Mouse (Mus musculus) limb, embryonic 12.5 days (tissue): ENCODE data around the gene Tnfsf12. TPM values are rescaled to one million over a fixed set of nuclear protein-coding genes. Genes with fewer than 3 reads are reported as not detected.

Experiments
- ATAC-seq: fragments of 200-750 bp; cut with Nextera tagmentation; 2 replicates; pipeline ENCODE4 v1.8.0; 2017; ENCODE audit warnings: low read depth, moderate TSS enrichment; ENCODE audit not compliant: insufficient number of reproducible peaks, insufficient read depth, low FRiP score, low TSS enrichment
- H3K27ac ChIP-seq: fragments of 300-500 bp; sonication (generic); 2 replicates; pipeline ENCODE4 v1.5.1; 2016; ENCODE audit warnings: mild to moderate bottlenecking, moderate library complexity
- H3K27me3 ChIP-seq: fragments of 300-500 bp; sonication (generic); 2 replicates; pipeline ENCODE4 v1.6.1; 2016; ENCODE audit warnings: mild to moderate bottlenecking, moderate library complexity
- H3K36me3 ChIP-seq: fragments of 300-500 bp; sonication (generic); 2 replicates; pipeline ENCODE4 v1.6.1; 2016; ENCODE audit warnings: mild to moderate bottlenecking, moderate library complexity
- H3K4me1 ChIP-seq: fragments of 300-500 bp; sonication (generic); replicated peaks from 2 replicates; pipeline ENCODE4 v1.6.1; 2016
- H3K4me2 ChIP-seq: fragments of 300-500 bp; sonication (generic); 2 replicates; pipeline ENCODE4 v1.6.1; 2016; ENCODE audit warnings: mild to moderate bottlenecking, moderate library complexity
- H3K4me3 ChIP-seq: fragments of 300-500 bp; sonication (generic); replicated peaks from 2 replicates; pipeline ENCODE4 v1.5.1; 2016; ENCODE audit warnings: mild to moderate bottlenecking
- H3K9ac ChIP-seq: fragments of 300-500 bp; sonication (generic); replicated peaks from 2 replicates; pipeline ENCODE4 v1.6.1; 2016; ENCODE audit warnings: mild to moderate bottlenecking, moderate library complexity
- H3K9me3 ChIP-seq: fragments of 300-500 bp; sonication (generic); 2 replicates; pipeline ENCODE4 v1.6.1; 2016; ENCODE audit warnings: mild to moderate bottlenecking, moderate library complexity
- whole genome bisulfite sequencing: fragments of 180-500 bp; shearing (Covaris S2); methylation state at CpG from one replicate; pipeline ENCODE4 v1.1.7; 2016; 5-methylcytosine and 5-hydroxymethylcytosine counted together
- polyA plus RNA-seq: library from polyadenylated mRNA; unstranded; fragments of >200 nt; fragmentation: Nextera tagmentation; extraction: Ambion mirVana; gene quantifications from 2 replicates; pipeline ENCODE4 v1.2.1, GENCODE M21; 2016

Tnfsf12 gene
- polyA plus RNA-seq, 1 experiment from 2014 or later: 2.2 TPM

DNA sequence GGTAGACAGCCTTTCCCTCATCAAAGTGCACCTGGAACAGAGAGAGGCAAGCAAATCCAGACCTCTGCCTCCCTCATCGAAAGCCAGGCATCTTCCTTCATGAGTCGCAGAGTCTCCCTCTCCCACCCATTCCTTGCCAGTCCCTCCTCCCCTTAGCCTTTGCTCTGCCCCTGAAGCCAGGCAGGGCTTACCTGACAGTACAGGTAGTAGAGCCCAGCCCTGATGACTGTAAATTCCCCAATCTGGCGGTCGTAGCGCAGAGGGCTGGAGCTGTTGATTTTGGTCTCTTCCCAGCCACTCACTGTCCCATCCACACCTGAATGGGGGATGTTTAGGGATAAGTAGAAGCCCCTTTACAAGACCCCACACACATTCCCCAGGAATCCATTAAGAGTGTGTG lies 8.6 kb downstream of the Tnfsf12 start:
- no peak for ATAC-seq
- Histone ChIP-seq H3K4me1 (peaks cover 20% of the 10 kb centered on the region), H3K4me3 (no peak overlapping the region), H3K27ac (no peak overlapping the region), H3K9me3 (no peaks in the 10 kb centered on the region), H3K4me2 (peak overlapping the region; percentile 2; the same call in 1 of the 2 replicates), H3K9ac (no peak overlapping the region), H3K36me3 (no peaks in the 10 kb centered on the region), H3K27me3 (no peaks in the 10 kb centered on the region)
- WGBS: 47% methylated on average over 5 of the region's 5 CpGs

DNA sequence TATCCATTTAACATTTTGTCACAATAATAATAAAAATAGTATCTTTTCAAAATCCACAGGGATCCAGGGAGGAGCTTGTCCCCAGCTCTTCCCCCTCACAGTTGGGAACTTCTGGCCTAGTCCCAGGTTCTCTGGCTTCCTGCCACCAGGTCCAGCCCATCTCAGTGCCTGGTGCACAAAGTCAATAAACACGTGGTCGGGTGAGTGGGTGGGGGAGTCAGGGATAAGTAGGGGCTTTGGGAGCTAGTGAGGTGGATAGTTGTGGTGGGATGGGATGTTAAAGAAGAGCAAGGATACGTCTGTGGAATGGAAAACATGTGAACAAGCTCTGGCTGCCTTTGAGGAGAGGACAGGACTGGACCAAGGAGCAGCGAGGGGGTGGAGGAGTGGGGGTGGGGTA lies 9.3 kb downstream of the Tnfsf12 start:
- H3K27me3 ChIP-seq: no peaks in the 10 kb centered on the region
- H3K9me3 ChIP-seq: no peaks in the 10 kb centered on the region
- H3K36me3 ChIP-seq: no peaks in the 10 kb centered on the region
- 15% methylated on average over 4 of the region's 4 CpGs for WGBS
- H3K9ac ChIP-seq: no peak overlapping the region; the same call in 1 of the 2 replicates
- H3K27ac ChIP-seq: no peak overlapping the region
- no peak for ATAC-seq
- H3K4me3 ChIP-seq: no peak overlapping the region
- 0 out of 2 replicates have a peak overlapping the region, but pooled peaks have one; percentile 2 for H3K4me2 ChIP-seq
- H3K4me1 ChIP-seq: peaks cover 20% of the 10 kb centered on the region

DNA sequence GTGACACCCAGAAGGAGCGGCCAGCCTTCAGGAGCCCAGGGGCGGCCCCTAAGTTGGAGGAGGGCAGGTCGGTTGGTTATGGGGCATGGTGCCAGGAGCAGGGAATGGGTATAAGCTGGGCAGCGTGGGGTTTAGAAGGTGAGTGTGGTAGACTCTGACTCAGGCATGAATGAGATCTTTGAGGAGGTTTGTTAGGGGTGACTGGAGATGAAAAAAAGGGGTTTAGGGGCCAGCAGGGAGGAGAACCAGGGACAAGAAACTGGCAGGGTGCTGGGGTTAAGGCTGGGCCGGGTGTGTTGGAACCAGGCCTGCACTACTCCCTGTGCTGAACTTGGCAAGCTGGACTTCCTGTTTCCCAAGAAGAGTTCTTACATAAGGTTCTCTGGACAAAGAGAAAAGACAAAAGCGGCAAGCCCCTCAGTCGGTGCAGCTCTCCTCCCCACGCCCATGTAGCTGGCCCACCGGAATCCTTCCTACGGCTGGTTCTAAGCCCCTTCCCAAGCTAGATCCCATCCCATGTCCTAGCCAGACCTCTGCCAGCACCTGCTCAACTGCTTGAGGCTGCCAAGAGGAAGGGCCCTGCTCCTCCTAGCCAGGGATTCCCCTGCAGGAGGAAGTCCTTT lies 10.0 kb downstream of the Tnfsf12 start, which contains the start of gene Tnfsf13:
Tnfsf13 (minus strand) TSS at position 259 of the 623 bp plus-strand sequence.
- Histone ChIP-seq H3K27me3 (no peaks in the 10 kb centered on the region), H3K4me3 (no peak within 1 kb of the TSS; the same call in 1 of the 2 replicates), H3K27ac (0 out of 2 replicates have a peak within 1 kb of the TSS, but pooled peaks have one; percentile 14), H3K4me1 (peaks cover 26% of the 10 kb centered on the region), H3K4me2 (0 out of 2 replicates have a peak within 1 kb of the TSS, but pooled peaks have one; percentile 2), H3K36me3 (no peaks in the 10 kb centered on the region; the same call in 1 of the 2 replicates), H3K9ac (peak within 1 kb of the TSS; percentile 13; the same call in 1 of the 2 replicates), H3K9me3 (no peaks in the 10 kb centered on the region)
- WGBS: 87% methylated on average over 10 of the region's 10 CpGs
- ATAC-seq: no peak

DNA sequence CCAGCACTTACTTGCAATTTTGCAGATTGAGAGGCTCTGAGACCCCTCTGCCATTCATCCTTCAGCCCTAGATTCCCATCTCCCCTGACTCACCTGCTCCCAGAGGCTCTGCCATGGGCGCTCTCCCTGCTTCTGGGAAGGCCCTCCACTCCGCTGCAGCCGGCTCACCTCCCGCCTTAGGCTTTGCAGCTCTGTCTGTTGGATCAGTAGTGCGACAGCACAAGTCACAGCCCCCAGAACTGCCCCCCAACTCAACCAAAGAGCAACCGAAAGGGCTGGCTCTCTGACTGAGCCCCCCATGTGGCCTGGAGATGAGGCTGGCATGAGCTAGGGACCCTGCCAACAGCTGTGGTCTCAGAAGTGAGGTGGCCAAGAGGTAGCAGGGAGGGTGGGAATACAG lies 10.7 kb downstream of the Tnfsf12 start:
- Histone ChIP-seq H3K36me3 (peaks cover 7% of the 10 kb centered on the region), H3K4me3 (no peak overlapping the region; the same call in 1 of the 2 replicates), H3K4me2 (no peak overlapping the region), H3K27ac (no peak overlapping the region), H3K9me3 (no peaks in the 10 kb centered on the region), H3K27me3 (no peaks in the 10 kb centered on the region), H3K4me1 (peaks cover 33% of the 10 kb centered on the region), H3K9ac (0 out of 2 replicates have a peak overlapping the region, but pooled peaks have one; percentile 13)
- whole genome bisulfite sequencing: 89% methylated on average over 6 of the region's 6 CpGs
- no peak for ATAC-seq

GRCm38 (mm10) chr11:69684128-69684745 lies 11.4 kb downstream of the Tnfsf12 start:
- no peak overlapping the region for H3K4me3 ChIP-seq
- H3K4me2 ChIP-seq: no peak overlapping the region
- 82% methylated on average over 12 of the region's 12 CpGs for WGBS
- H3K36me3 ChIP-seq: peaks cover 12% of the 10 kb centered on the region
- no peak for ATAC-seq
- peaks cover 33% of the 10 kb centered on the region for H3K4me1 ChIP-seq
- H3K9me3 ChIP-seq: no peaks in the 10 kb centered on the region
- H3K27ac ChIP-seq: no peak overlapping the region
- H3K9ac ChIP-seq: no peak overlapping the region
- no peaks in the 10 kb centered on the region for H3K27me3 ChIP-seq

GRCm38 (mm10) chr11:69683576-69683975 lies 12.1 kb downstream of the Tnfsf12 start:
- no peak overlapping the region for H3K4me3 ChIP-seq
- no peak overlapping the region for H3K9ac ChIP-seq
- peak overlapping the region; percentile 88; the same call in 1 of the 2 replicates for H3K4me2 ChIP-seq
- H3K4me1 ChIP-seq: peaks cover 33% of the 10 kb centered on the region
- H3K9me3 ChIP-seq: no peaks in the 10 kb centered on the region
- H3K27me3 ChIP-seq: no peaks in the 10 kb centered on the region
- no peak for ATAC-seq
- peak overlapping the region; percentile 81 for H3K27ac ChIP-seq
- H3K36me3 ChIP-seq: peaks cover 19% of the 10 kb centered on the region
- 77% methylated on average over 7 of the region's 7 CpGs for WGBS

GRCm38 (mm10) chr11:69682840-69683533 lies 12.7 kb downstream of the Tnfsf12 start:
- no peak for ATAC-seq
- WGBS: 21% methylated on average over 12 of the region's 12 CpGs
- Histone ChIP-seq H3K4me2 (peak overlapping the region; percentile 88), H3K27ac (peak overlapping the region; percentile 95), H3K36me3 (peaks cover 25% of the 10 kb centered on the region), H3K9me3 (no peaks in the 10 kb centered on the region), H3K27me3 (no peaks in the 10 kb centered on the region), H3K4me3 (0 out of 2 replicates have a peak overlapping the region, but pooled peaks have one; percentile 86), H3K4me1 (peaks cover 33% of the 10 kb centered on the region), H3K9ac (peak overlapping the region; percentile 83)

DNA sequence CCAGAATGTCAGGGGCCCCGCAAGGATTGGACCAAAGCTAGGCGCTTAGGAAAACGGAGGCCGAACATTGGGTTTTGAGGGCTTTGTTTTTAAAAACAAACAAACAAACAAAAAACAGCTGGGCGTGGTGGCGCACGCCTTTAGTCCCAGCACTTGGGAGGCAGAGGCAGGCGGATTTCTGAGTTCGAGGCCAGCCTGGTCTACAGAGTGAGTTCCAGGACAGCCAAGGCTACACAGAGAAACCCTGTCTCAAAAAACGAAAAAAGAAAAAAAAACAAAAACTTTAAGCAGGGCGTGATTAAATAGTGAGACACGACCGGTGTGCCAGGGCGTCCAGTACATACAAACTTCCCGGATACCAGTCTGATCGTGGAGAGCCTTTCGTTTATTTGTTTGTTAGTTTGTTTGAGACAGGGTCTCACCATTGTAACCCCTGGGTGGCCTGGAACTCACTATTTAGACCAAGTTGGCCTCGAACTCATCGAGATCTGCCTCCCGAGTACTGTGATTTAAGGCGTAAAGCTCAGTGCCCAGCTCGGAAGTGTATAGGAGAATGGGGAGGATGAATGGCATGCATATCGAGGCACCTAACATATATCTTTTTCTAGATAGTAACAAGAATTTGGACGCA lies 13.3 kb downstream of the Tnfsf12 start:
- Histone ChIP-seq H3K4me3 (peak overlapping the region; percentile 86), H3K9ac (peak overlapping the region; percentile 83), H3K36me3 (peaks cover 31% of the 10 kb centered on the region), H3K4me1 (peaks cover 33% of the 10 kb centered on the region), H3K4me2 (peak overlapping the region; percentile 88), H3K27me3 (no peaks in the 10 kb centered on the region), H3K27ac (peak overlapping the region; percentile 95), H3K9me3 (no peaks in the 10 kb centered on the region)
- ATAC-seq: peak; percentile 11; the same call in 1 of the 2 replicates
- 28% methylated on average over 24 of the region's 24 CpGs for WGBS

GRCm38 (mm10) chr11:69681314-69682208 lies 14.1 kb downstream of the Tnfsf12 start, which contains the start of gene Senp3:
TSS of gene Senp3 (minus strand) at chr11:69682084.
- Histone ChIP-seq H3K27me3 (no peaks in the 10 kb centered on the region), H3K4me2 (peak within 1 kb of the TSS; percentile 88), H3K9ac (peak within 1 kb of the TSS; percentile 83), H3K4me3 (peak within 1 kb of the TSS; percentile 86), H3K4me1 (peaks cover 29% of the 10 kb centered on the region), H3K36me3 (peaks cover 38% of the 10 kb centered on the region), H3K27ac (peak within 1 kb of the TSS; percentile 95), H3K9me3 (no peaks in the 10 kb centered on the region)
- peak; percentile 95 for ATAC-seq
- under 1% methylated on average over 77 of the region's 80 CpGs for WGBS
